Mouse (Mus musculus) adrenal gland, adult 8-10 months (tissue): ENCODE data around the gene Sptlc2. TPM values are rescaled to one million over a fixed set of nuclear protein-coding genes. Genes with fewer than 3 reads are reported as not detected.

Source experiments
- DNase-seq: peaks from one replicate; pipeline ENCODE4 v3.0.0; 2022
- total RNA-seq, 4 experiments: library from RNA; stranded (reverse); gene quantifications; 2 replicates each; pipeline ENCODE4 v1.2.4; 2022

Sptlc2 gene
- total RNA-seq, result 100 to 1,000 TPM; 224 to 333 (median 255) TPM

- peak; percentile 100 for DNase-seq
Measured at GRCm38 (mm10) chr12:87388122-87388774, at the start of gene Sptlc2. Gene Sptlc2, minus strand, starts transcription at chr12:87388355.

GRCm38 (mm10) chr12:87428885-87429284, 40.7 kb upstream of the Sptlc2 start:
- DNase-seq, result no peak

DNA sequence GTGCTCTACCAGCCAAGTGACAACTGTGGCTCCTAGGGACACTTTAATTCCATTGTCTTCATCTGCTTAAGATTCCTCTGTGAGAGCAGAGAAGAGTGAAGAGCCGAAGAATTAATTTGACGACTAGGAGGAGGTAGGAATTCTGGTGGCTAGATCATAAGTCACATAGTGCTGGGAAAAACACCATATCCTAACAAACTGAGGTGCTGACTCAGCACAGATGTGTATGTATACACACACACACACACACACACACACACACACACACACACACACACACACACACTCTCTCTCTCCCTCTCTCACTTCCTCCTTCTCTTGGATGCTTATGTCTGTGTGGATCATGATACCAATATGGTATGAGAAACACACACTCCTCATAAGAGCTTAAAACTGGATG, 40.1 kb upstream of the Sptlc2 start:
- no peak for DNase-seq

GRCm38 (mm10) chr12:87426354-87427031, 38.3 kb upstream of the Sptlc2 start:
- no peak for DNase-seq

GRCm38 (mm10) chr12:87424516-87424915, 36.4 kb upstream of the Sptlc2 start:
- no peak for DNase-seq

GRCm38 (mm10) chr12:87423700-87424099, 35.5 kb upstream of the Sptlc2 start:
- DNase-seq, result no peak

GRCm38 (mm10) chr12:87421708-87422507, 33.8 kb upstream of the Sptlc2 start:
- no peak for DNase-seq

GRCm38 (mm10) chr12:87419974-87420485, 31.9 kb upstream of the Sptlc2 start:
- DNase-seq, result no peak

DNA sequence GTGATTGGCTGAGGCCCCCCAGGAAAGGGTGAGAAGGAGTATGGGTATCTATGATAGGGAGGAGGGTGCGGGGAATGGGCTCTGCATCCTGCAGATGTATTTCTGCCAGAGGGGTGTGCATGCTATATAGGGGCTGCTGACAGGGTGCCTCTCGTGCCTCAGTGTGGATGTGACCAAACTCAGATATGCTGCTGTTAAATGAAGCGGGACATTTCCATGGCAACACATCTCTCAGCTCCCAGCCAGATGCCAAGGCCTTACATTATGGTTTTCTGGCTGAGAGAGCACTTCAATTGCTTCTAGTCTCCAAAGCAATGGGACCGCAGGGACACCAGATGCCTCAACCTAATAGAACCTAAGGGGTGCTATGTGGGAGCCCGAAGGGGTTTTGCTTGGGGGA, 30.8 kb upstream of the Sptlc2 start:
- DNase-seq, result no peak

- DNase-seq, result peak; percentile 51
Measured at GRCm38 (mm10) chr12:87416690-87417089, 28.5 kb upstream of the Sptlc2 start.

DNA sequence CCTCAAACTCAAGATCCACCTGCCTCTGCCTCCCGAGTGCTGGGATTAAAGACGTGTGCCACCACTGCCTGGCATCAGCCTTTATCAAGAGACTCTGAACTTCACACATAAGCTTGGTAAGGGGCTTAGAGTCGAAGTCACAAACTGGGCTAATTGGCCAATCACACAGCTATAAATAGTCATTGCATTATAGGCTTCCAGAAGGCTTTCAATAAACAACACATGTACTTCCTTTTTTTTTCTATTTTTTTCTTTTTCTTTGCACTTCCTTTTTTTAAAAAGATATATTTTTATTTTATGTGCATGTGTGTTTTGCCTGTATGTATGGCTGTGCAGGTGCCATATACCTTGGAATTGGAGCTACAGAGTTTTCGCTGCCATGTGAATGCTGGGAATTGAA, 27.2 kb upstream of the Sptlc2 start:
- no peak for DNase-seq

DNA sequence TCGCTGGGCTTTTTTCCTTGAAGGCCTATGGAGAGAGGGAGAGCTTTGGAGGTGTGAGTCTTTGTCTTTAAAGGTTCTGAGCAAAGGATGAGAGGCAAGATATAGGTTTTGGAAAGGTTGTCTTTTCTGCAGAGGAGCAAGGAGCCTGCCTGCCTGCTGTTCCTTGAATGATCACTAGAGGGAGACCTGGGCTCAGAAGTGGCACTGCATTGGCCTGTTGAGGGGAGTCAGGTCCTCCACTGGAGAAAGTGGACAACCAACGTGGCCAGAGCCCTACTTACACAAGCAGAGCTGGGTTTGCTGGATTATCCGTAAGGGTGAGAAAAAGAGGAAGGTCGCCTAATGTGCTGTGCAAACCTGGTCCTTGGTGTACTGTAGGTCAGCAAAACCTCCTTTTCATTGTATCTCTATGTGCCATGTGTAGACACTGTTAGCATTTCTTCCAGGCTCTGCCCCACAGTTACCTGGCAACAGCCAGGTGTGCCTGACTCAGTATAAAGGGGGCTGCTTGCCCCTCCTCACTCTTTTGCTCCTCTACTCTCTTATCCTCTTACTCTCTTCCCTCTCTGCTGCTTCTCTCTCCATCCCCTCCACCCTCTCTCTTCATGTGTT, 25.1 kb upstream of the Sptlc2 start:
- no peak for DNase-seq

DNA sequence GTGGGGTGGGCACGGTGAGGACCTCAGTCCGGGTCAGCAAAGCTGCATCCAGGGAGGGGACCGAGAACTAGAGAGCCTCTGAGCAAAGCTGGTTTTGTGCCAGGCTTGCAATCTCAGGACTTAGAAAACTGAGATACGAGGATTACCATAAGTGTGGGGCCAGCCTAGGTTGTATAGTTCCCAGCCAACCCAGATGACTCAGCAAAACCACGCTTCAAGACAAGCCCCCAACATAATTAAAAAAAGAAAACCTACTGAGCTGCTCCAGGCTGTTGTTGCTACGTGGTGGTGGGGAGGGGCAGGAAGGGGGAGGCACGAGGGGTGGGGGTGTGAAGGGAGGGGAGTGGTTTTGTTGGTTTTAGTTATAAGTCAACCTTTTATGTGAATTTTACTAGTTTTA, 22.8 kb upstream of the Sptlc2 start:
- DNase-seq, result no peak

DNA sequence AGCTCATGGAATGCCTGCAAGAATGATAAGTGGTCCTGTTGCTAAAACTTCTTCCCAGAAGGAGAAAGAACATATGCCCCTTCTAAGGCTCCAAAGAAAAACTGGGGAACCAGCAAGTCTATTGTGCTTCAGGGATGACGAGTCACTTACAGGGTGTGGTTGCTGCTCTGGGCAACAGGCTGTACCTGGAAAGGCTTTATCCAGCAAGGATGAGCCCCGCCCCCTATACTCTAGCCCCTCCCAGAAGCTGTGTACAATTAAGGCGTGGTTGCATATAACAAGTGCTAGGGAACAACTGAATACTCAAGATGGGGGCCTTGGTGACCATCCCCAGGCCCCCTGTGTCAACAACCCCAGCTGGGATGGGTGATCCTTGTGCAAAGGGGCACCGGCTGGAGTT, 21.0 kb upstream of the Sptlc2 start:
- DNase-seq, result no peak

- peak; percentile 59 for DNase-seq
Measured at GRCm38 (mm10) chr12:87407869-87408605, 19.9 kb upstream of the Sptlc2 start.

- DNase-seq, result no peak
Measured at GRCm38 (mm10) chr12:87405721-87406120, 17.6 kb upstream of the Sptlc2 start.

GRCm38 (mm10) chr12:87405165-87405564, 17.0 kb upstream of the Sptlc2 start:
- no peak for DNase-seq

DNA sequence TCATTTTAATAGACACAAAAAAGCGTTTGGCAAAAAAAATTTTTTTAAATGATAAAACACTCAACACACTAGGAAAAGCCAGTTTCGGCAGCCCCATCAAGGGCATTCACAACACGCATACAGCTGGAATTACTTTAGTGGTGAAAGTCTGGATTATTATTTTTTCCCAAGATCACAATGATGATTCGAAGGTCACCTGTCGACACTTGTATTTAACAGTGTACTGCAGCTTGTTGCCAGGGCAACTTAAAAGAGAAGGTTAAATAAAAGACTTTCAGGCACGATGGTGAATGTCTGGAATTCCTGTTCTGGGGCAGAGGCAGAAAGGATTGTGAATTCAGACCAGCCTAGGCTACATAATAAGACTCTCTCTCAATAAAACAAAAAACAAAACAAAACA, 13.7 kb upstream of the Sptlc2 start:
- no peak for DNase-seq

DNA sequence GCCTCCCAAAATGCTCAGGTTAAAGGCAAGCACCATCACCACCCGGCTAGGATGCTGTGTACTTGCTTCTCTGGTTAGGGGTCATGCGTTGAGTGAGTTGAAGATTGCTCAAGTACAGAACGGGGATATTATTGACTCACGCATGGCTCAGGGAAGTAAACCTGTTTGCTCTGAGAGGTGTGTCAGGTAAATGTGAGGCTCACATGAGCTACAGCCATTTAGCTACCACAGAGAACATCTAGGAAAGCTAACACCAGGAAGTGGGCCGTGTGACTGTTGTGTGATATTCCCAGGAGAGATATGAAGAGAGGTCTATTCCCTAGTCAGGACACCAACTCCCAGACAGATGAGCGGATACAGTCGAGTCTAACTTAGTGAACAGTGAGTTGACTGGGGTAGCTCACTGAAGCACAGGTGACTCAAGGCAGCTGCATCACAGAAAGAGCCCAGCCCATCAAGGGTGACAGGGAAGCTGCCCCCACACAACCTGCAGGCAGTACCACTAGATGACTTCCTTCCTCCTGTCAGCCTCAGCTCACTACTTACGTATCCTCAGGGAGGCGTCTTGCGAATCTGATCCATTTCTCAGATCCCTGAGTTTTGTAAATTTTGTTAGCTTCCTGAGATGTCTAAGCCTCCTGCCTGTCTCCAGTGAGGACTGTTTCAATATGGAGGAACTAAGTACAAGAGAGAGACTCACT, 11.1 kb upstream of the Sptlc2 start:
- DNase-seq, result no peak

DNA sequence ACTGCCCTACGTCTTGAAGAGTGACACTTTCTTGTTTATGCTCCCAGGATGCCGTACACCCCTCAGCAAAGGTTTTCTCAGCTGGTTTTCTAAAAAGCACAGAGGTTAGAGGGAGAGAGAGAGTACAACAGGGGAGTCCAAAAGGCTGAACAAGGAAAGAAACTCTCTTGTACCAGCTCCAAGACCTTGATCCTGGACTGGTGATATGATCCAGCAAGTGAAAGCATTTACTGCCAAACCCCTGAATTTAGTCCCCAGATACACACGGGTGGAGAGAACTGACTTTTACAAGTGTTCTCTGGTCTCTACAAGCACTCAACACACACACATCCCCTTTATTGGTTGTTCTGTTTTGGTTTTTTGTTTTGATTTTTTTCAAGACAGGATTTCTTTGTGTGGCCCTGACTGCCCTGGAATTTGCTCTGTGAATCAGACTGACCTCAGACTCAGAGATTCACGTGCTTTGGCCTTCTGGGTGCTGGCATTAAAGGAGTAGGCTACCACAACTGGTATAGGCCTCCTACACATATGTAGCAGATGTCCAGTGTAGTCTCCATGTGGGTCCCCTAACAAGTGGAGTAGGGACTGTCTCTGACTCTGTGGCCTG, 9.8 kb upstream of the Sptlc2 start:
- DNase-seq, result peak; percentile 65

DNA sequence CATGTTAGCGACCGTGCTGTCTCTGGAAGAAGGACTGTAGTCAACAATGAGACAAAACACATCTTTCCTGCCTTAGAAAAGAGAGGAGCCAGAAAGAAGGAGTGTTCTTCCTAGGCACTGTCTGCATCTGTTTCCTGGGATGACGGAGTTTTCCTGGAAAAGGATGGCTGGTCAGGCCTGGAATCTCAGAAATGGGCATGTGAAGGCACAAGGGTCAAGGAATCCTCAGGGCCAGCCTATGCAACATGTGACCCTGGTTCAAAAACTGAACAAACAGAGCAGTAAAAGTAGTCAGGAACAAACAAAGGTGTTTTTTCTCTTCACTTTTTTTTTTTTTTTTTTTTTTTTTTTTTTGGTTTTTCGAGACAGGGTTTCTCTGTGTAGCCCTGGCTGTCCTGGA, 9.0 kb upstream of the Sptlc2 start:
- DNase-seq, result no peak
